ENCODE assay signal across 11 mouse cellular contexts in genomic region chr1:79682936-79683335, GRCm38 (mm10). TPM values are rescaled to one million over a fixed set of nuclear protein-coding genes. Genes with fewer than 3 reads are reported as not detected.
A peak's percentile ranks its signal among the peaks of the same experiment; 100 is the strongest.
DNase-seq lines count a peak whose midpoint lies in the region; ATAC-seq and TF ChIP-seq lines count a peak whose summit lies in the region.
"Had no signal": no experiment of that assay in that cellular context is flagged by ENCODE, and none has a peak within 500 bp of the region (broad histone marks: within the 10 kb centered on the region; RNA-seq: fewer than 3 reads in every experiment).

No protein-coding gene starts in this region.

- H3K9me3 ChIP-seq in hindbrain, postnatal 0 days (ENCODE audit: low read length) = no peaks in the 10 kb centered on the region
- H3K9me3 ChIP-seq in hindbrain, embryonic 16.5 days (ENCODE audit: control insufficient read depth, low read length) = no peaks in the 10 kb centered on the region; the same call in 1 of the 2 replicates
- no peaks in the 10 kb centered on the region for H3K9me3 ChIP-seq in CH12.LX (replicated peaks; ENCODE audit: low read length)
- H3K9me3 ChIP-seq: limb, embryonic 15.5 days had no signal

- H3K9ac ChIP-seq in hindbrain, postnatal 0 days (replicated peaks; ENCODE audit: low read length) = no peak overlapping the region
- H3K9ac ChIP-seq in hindbrain, embryonic 16.5 days (ENCODE audit: low read depth, low read length) = no peak overlapping the region
- H3K9ac ChIP-seq in CH12.LX (ENCODE audit: insufficient read depth, low read depth) = no peak overlapping the region
- H3K9ac ChIP-seq: limb, embryonic 15.5 days had no signal

- in situ Hi-C loops in CH12.LX (cut with MboI; ENCODE audit: low pct_ligation_motif_present, low pct_unique_long_range_greater_than_20kb, low sequenced_read_pairs) = loop anchor here (25.0 kb wide), 1 partner anchor 946 kb away; no protein-coding TSS in a partner anchor

- TF ChIP-seq CTCF in hindbrain, postnatal 0 days (IDR thresholded peaks at IDR 0.05; ENCODE audit: low read depth) = peak; percentile 60
- TF ChIP-seq CTCF in CH12.LX (conservative IDR thresholded peaks at IDR 0.05 in 1 of 2, IDR thresholded peaks at IDR 0.05 in 1 of 2; ENCODE audit: low read depth in 2 of 2, low read length in 2 of 2) = peak in 1 of 2 experiments; percentile 70; a peak in 2 of 4 replicates

- no peak overlapping the region for H3K4me2 ChIP-seq in hindbrain, postnatal 0 days (ENCODE audit: low read depth, low read length)
- H3K4me2 ChIP-seq in hindbrain, embryonic 16.5 days (ENCODE audit: low read length) = no peak overlapping the region
- H3K4me2 ChIP-seq in CH12.LX (ENCODE audit: insufficient read depth, low read depth, poor library complexity, severe bottlenecking) = no peak overlapping the region
- H3K4me2 ChIP-seq: limb, embryonic 15.5 days had no signal

- no peaks in the 10 kb centered on the region for H3K36me3 ChIP-seq in hindbrain, postnatal 0 days (ENCODE audit: insufficient read depth, low read length)
- H3K36me3 ChIP-seq in hindbrain, embryonic 16.5 days (ENCODE audit: control insufficient read depth, insufficient read depth, low read length) = no peaks in the 10 kb centered on the region
- no peaks in the 10 kb centered on the region for H3K36me3 ChIP-seq in CH12.LX (replicated peaks in 1 of 2; ENCODE audit: control insufficient read depth in 1 of 2, insufficient read depth in 1 of 2, low read length in 1 of 2)
- H3K36me3 ChIP-seq: limb, embryonic 15.5 days had no signal

- ATAC-seq in hindbrain, postnatal 0 days = no peak
- ATAC-seq in hindbrain, embryonic 16.5 days = no peak

- no peak overlapping the region for H3K27ac ChIP-seq in hindbrain, postnatal 0 days
- H3K27ac ChIP-seq in hindbrain, embryonic 16.5 days (ENCODE audit: low read depth, low read length) = no peak overlapping the region
- H3K27ac ChIP-seq in CH12.LX (ENCODE audit: insufficient read depth, low read depth) = no peak overlapping the region
- H3K27ac ChIP-seq: limb, embryonic 15.5 days had no signal

- TF ChIP-seq EP300 in CH12.LX (IDR thresholded peaks at IDR 0.05; ENCODE audit: low read length) = no peak

- no peaks in the 10 kb centered on the region for H3K4me1 ChIP-seq in hindbrain, postnatal 0 days (ENCODE audit: insufficient read depth, low read length)
- no peaks in the 10 kb centered on the region for H3K4me1 ChIP-seq in hindbrain, embryonic 16.5 days (ENCODE audit: control insufficient read depth, insufficient read depth, low read depth, low read length)
- peaks cover 6 to 17% of the 10 kb centered on the region in 2 experiments for H3K4me1 ChIP-seq in CH12.LX (ENCODE audit: control insufficient read depth in 1 of 2, insufficient read depth in 2 of 2)
- H3K4me1 ChIP-seq: limb, embryonic 15.5 days had no signal

- no peaks in the 10 kb centered on the region for H3K27me3 ChIP-seq in hindbrain, postnatal 0 days (ENCODE audit: insufficient read depth, low read length)
- no peaks in the 10 kb centered on the region for H3K27me3 ChIP-seq in hindbrain, embryonic 16.5 days (replicated peaks; ENCODE audit: control insufficient read depth, insufficient read depth, low read length)
- H3K27me3 ChIP-seq in CH12.LX (replicated peaks) = no peaks in the 10 kb centered on the region
- H3K27me3 ChIP-seq: limb, embryonic 15.5 days had no signal

- TF ChIP-seq RAD21 in CH12.LX (IDR thresholded peaks at IDR 0.05; ENCODE audit: low read depth, low read length) = peak; percentile 82

- dilution Hi-C loops in CH12.LX (cut with MboI; ENCODE audit: extremely low pct_ligation_motif_present, extremely low pct_unique_long_range_greater_than_20kb, low sequenced_read_pairs) = no loop called here

- no peak for TF ChIP-seq POLR2A in CH12.LX (IDR thresholded peaks at IDR 0.05; ENCODE audit: low read depth, low read length)

- H3K79me2 ChIP-seq in CH12.LX (replicated peaks; ENCODE audit: control insufficient read depth, extremely low read depth, insufficient read depth, poor library complexity, severe bottlenecking) = no peaks in the 10 kb centered on the region

- 11% methylated on average over 5 of the region's 5 CpGs for WGBS in hindbrain, postnatal 0 days
- WGBS in hindbrain, embryonic 16.5 days = 15% methylated on average over 5 of the region's 5 CpGs

- DNase-seq in hindbrain, postnatal 0 days (ENCODE audit: low spot score) = peak; percentile 49
- peak; percentile 52 for DNase-seq in 3T3-L1 (ENCODE audit: low read depth, low spot score)
- DNase-seq in CH12.LX (ENCODE audit: extremely low read depth) = peak; percentile 34
- DNase-seq in embryo, embryonic 10.5 days (ENCODE audit: low spot score) = peak; percentile 13
- no peak for DNase-seq in right cerebral cortex, adult 2 months (ENCODE audit: low spot score in 2 of 2)
- DNase-seq in ovary, postnatal 36 days (ENCODE audit: low spot score) = no peak
- DNase-seq: heart, postnatal 36 days; kidney, postnatal 36 days; right cerebral cortex, postnatal 14 days had no signal

- no peak overlapping the region for H3K4me3 ChIP-seq in hindbrain, postnatal 0 days (ENCODE audit: low read length)
- H3K4me3 ChIP-seq in hindbrain, embryonic 16.5 days (ENCODE audit: low read length) = no peak overlapping the region
- H3K4me3 ChIP-seq in CH12.LX (replicated peaks in 1 of 3; ENCODE audit: low read depth in 2 of 3, low read length in 2 of 3, poor library complexity in 1 of 3) = peak overlapping the region in 1 of 3 experiments; percentile 19
- H3K4me3 ChIP-seq: limb, embryonic 15.5 days had no signal

TF ChIP-seq in CH12.LX, 34 proteins besides CTCF, POLR2A, EP300 and RAD21:
- TF ChIP-seq USF2 (conservative IDR thresholded peaks at IDR 0.05; ENCODE audit: low read depth, low read length) = no peak
- no peak for TF ChIP-seq JUN (IDR thresholded peaks at IDR 0.05; ENCODE audit: insufficient read depth, low read depth, low read length)
- TF ChIP-seq SIN3A (IDR thresholded peaks at IDR 0.05; ENCODE audit: low read length) = no peak
- TF ChIP-seq USF1 (IDR thresholded peaks at IDR 0.05; ENCODE audit: low read depth, low read length) = no peak
- no peak for TF ChIP-seq NELFE (IDR thresholded peaks at IDR 0.05; ENCODE audit: low read depth, low read length)
- TF ChIP-seq UBTF (IDR thresholded peaks at IDR 0.05; ENCODE audit: low read depth, low read length) = no peak
- peak; percentile 47; the same call in 1 of the 2 replicates for TF ChIP-seq ZC3H11A (IDR thresholded peaks at IDR 0.05; ENCODE audit: low read depth, low read length)
- no peak for TF ChIP-seq GABPA (IDR thresholded peaks at IDR 0.05; ENCODE audit: insufficient replicate concordance, low read depth, low read length)
- no peak for TF ChIP-seq CHD1 (IDR thresholded peaks at IDR 0.05; ENCODE audit: low read depth, low read length)
- TF ChIP-seq SMC3 (IDR thresholded peaks at IDR 0.05; ENCODE audit: low read depth, low read length) = peak; percentile 65
- no peak for TF ChIP-seq MAX (IDR thresholded peaks at IDR 0.05; ENCODE audit: low read length)
- no peak for TF ChIP-seq MYC (IDR thresholded peaks at IDR 0.05; ENCODE audit: low read depth, low read length)
- TF ChIP-seq CHD2 (IDR thresholded peaks at IDR 0.05; ENCODE audit: low read length) = no peak
- no peak for TF ChIP-seq E2F4 (IDR thresholded peaks at IDR 0.05; ENCODE audit: insufficient replicate concordance, low read depth, low read length)
- no peak for TF ChIP-seq MAFK (IDR thresholded peaks at IDR 0.05; ENCODE audit: insufficient replicate concordance, low read length)
- no peak for TF ChIP-seq ZKSCAN1 (IDR thresholded peaks at IDR 0.05; ENCODE audit: borderline replicate concordance, low read depth, low read length)
- peak; percentile 100 for TF ChIP-seq ZNF384 (IDR thresholded peaks at IDR 0.05; ENCODE audit: low read depth, low read length)
- no peak for TF ChIP-seq TCF12 (IDR thresholded peaks at IDR 0.05; ENCODE audit: low read depth, low read length)
- no peak for TF ChIP-seq MXI1 (IDR thresholded peaks at IDR 0.05; ENCODE audit: low read depth, low read length)
- no peak for TF ChIP-seq NRF1 (IDR thresholded peaks at IDR 0.05; ENCODE audit: low read depth, low read length)

RNA-seq across cellular contexts. Expression of gene Ap1s3, which starts 11.2 kb away (rescaled TPM):
- 1.1 and 2.0 TPM in 2 replicates for total RNA-seq in hindbrain, postnatal 0 days (2014; rRNA removed)
- 0.15 and 0.16 TPM in 2 replicates for polyA plus RNA-seq in hindbrain, postnatal 0 days (2015; fragmentation: Nextera tagmentation; extraction: Ambion mirVana)
- polyA plus RNA-seq in hindbrain, embryonic 16.5 days (2015; fragmentation: Nextera tagmentation; extraction: Ambion mirVana) = 0.16 and 0.40 TPM in 2 replicates
- 10.5 and 12.5 TPM in 2 replicates for total RNA-seq in CH12.LX (2012; rRNA removed)
- total RNA-seq in CH12.LX (2014; rRNA removed) = 12.3 and 13.9 TPM in 2 replicates
- 34.9 and 36.6 TPM in 2 replicates for polyA plus RNA-seq in CH12.LX (2012; ENCODE audit: insufficient read length, low read depth)

Comparison
In these comparisons a context has a peak if more than half of its experiments do, and no peak if none do; other contexts are left out.
1. DNase-seq: peak in hindbrain, postnatal 0 days (single experiment), 3T3-L1 (single experiment), CH12.LX (single experiment) and embryo, embryonic 10.5 days (single experiment); none in right cerebral cortex, adult 2 months (0 of 2) and ovary, postnatal 36 days (single experiment).
2. RNA of gene Ap1s3, which starts 11.2 kb away (polyA plus RNA-seq): 34.9 to 36.6 TPM in CH12.LX; 0.16 to 0.40 TPM in hindbrain, embryonic 16.5 days and 0.15 to 0.16 TPM in hindbrain, postnatal 0 days; every median in the first group is over 10 times any median in the second.